Mouse (Mus musculus) ES-E14 (cell line): ENCODE data around the gene Polr3b. TPM values are rescaled to one million over a fixed set of nuclear protein-coding genes. Genes with fewer than 3 reads are reported as not detected.

Source experiments
- DNase-seq: peaks from one replicate; pipeline ENCODE4 v3.0.0-alpha.2; 2013; ENCODE audit warnings: low read depth, low spot score
- H3K27ac ChIP-seq: 2 replicates; pipeline ENCODE4 v1.5.1; 2012; ENCODE audit warnings: low read depth, mild to moderate bottlenecking, low read length, moderate library complexity, mixed read lengths; ENCODE audit not compliant: poor library complexity, insufficient read depth, severe bottlenecking
- H3K36me3 ChIP-seq: 2 replicates; pipeline ENCODE4 v1.6.1; 2012; ENCODE audit warnings: mild to moderate bottlenecking, low read length, moderate library complexity, mixed read lengths; ENCODE audit not compliant: control insufficient read depth, poor library complexity, insufficient read depth, severe bottlenecking
- H3K4me1 ChIP-seq, 2 experiments: fragments of 150-350 bp in 1 of 2; sonication (generic) in 1 of 2; 2 replicates each; pipeline ENCODE4 v1.6.1; 2012; ENCODE audit warnings: low read length in 2 of 2, mild to moderate bottlenecking in 1 of 2, mixed read lengths in 1 of 2; ENCODE audit not compliant: control insufficient read depth in 2 of 2, insufficient read depth in 2 of 2, poor library complexity in 1 of 2
- H3K4me3 ChIP-seq, 2 experiments: fragments of 150-350 bp in 1 of 2; sonication (generic) in 1 of 2; 2 replicates each; pipeline ENCODE4 v1.5.1; 2012; ENCODE audit warnings: low read length in 2 of 2, low read depth in 1 of 2, mild to moderate bottlenecking in 1 of 2, mixed read lengths in 1 of 2; ENCODE audit not compliant: insufficient read depth in 1 of 2, poor library complexity in 1 of 2, severe bottlenecking in 1 of 2
- H3K9ac ChIP-seq: 2 replicates; pipeline ENCODE4 v1.6.1; 2012; ENCODE audit warnings: low read depth, mild to moderate bottlenecking, low read length, mixed read lengths; ENCODE audit not compliant: poor library complexity, insufficient read depth, severe bottlenecking
- H3K9me3 ChIP-seq: fragments of 150-350 bp; sonication (generic); 2 replicates; pipeline ENCODE4 v1.6.1; 2012; ENCODE audit warnings: low read depth, mild to moderate bottlenecking, low read length; ENCODE audit not compliant: control insufficient read depth, insufficient read depth
- CHD2 ChIP-seq: IDR thresholded peaks from 2 replicates; pipeline ENCODE4 v1.6.1; 2014; ENCODE audit warnings: mild to moderate bottlenecking, low read depth, low read length, inconsistent platforms
- HCFC1 ChIP-seq: IDR thresholded peaks from 2 replicates; pipeline ENCODE4 v1.6.1; 2012; ENCODE audit warnings: low read length, inconsistent platforms, borderline replicate concordance; ENCODE audit not compliant: insufficient read depth
- MAFK ChIP-seq: IDR thresholded peaks from 2 replicates; pipeline ENCODE4 v1.6.1; 2014; ENCODE audit warnings: mild to moderate bottlenecking, low read depth, low read length, inconsistent platforms; ENCODE audit not compliant: insufficient read depth
- ZC3H11A ChIP-seq: IDR thresholded peaks from 2 replicates; pipeline ENCODE4 v1.6.1; 2012; ENCODE audit warnings: low read depth, mild to moderate bottlenecking, inconsistent platforms, low read length, borderline replicate concordance
- ZNF384 ChIP-seq: IDR thresholded peaks from 2 replicates; pipeline ENCODE4 v1.6.1; 2012; ENCODE audit warnings: low read depth, low read length, inconsistent platforms
- in situ Hi-C, 2 experiments: fragments of 600-800 bp; cut with MboI; formaldehyde crosslinking; loops; one replicate each; pipeline ENCODE4 v1.15.1; 2025; ENCODE audit warnings: low sequenced_read_pairs in 2 of 2, inconsistent platforms in 1 of 2; ENCODE audit not compliant: unreplicated experiment in 2 of 2
- total RNA-seq: library from RNA; depleted of rRNA; stranded (reverse); fragments of 300-350 nt; gene quantifications from 2 replicates; pipeline ENCODE4 v1.2.3, GENCODE M21; 2012

Polr3b gene
- total RNA-seq, 1 experiment: 29.2 TPM

DNA sequence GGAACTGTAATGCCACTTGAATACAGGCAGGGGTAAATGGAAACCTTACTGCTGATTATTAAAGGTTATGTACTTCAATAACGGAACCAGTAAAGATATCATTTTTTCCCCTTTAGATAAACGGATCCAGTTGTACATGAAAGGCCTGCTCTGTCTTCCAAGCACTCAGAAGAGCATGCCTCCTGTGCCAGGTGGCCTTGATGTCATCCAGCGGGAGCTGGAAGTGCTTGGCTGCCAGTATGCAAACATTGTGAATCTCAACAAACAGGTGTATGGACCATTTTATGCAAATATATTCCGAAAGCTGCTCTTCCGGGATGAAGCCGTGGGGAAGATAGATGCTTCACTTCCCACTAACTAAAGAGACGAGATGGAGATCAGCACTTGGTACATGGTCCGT, 8.7 kb upstream of the Polr3b start:
- Histone ChIP-seq H3K9me3 (no peaks in the 10 kb centered on the region), H3K4me1 (no peaks in the 10 kb centered on the region), H3K36me3 (no peaks in the 10 kb centered on the region), H3K4me3 (no peak overlapping the region), H3K27ac (no peak overlapping the region), H3K9ac (no peak overlapping the region)
- no peak for DNase-seq
- in situ Hi-C loops: no loop called here
- no peak for TF ChIP-seq HCFC1
- TF ChIP-seq MAFK: no peak
- no peak for TF ChIP-seq ZC3H11A

DNA sequence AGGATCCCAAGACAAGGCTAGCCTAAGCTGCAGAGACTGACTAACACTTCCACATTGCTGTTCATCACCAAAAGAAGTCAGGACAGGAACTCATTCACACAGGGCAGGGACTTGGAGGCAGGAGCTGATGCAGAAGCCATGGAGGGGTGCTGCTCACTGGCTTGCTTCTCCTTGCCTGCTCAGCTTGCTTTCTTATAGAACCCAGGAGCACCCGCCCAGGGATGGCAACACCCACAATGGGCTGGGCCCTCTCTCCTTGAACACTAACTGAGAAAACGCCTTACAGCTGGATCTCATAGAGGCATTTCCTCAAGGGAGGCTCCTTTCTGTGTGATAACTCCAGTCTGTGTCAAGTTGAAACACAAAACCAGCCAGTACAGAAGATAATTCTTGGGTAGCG, 7.0 kb upstream of the Polr3b start:
- Histone ChIP-seq H3K4me1 (no peaks in the 10 kb centered on the region), H3K9me3 (no peaks in the 10 kb centered on the region), H3K9ac (no peak overlapping the region; the same call in 1 of the 2 replicates), H3K27ac (no peak overlapping the region), H3K36me3 (no peaks in the 10 kb centered on the region), H3K4me3 (no peak overlapping the region)
- no peak for DNase-seq
- in situ Hi-C loops: no loop called here
- TF ChIP-seq ZNF384 (no peak), MAFK (no peak), HCFC1 (no peak), ZC3H11A (no peak), CHD2 (no peak)

DNA sequence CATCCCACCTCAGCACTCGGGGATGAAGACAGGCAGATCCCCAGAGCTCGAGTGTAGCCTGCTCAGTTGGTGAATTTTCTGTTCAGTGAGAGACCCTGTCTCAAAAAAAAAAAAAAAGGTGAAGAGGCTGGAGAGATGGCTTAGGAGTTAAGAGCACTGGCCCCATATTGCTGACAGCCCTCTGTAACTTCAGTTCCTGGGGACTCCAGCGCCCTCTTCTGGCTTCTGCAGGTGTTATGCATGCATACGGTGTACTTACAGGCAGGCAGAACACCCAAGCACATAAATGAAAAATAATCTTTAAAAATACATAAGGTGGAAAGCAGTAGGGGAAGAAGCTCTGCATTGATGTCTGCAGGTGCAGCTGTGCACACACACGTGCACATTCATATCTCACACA, 9.1 kb downstream of the Polr3b start:
- DNase-seq: peak; percentile 50
- peak; percentile 48; the same call in 1 of the 2 replicates for TF ChIP-seq ZC3H11A
- no peak for TF ChIP-seq CHD2
- no peak for TF ChIP-seq HCFC1
- TF ChIP-seq MAFK: no peak
- peak; percentile 61; the same call in 1 of the 2 replicates for TF ChIP-seq ZNF384
- Histone ChIP-seq H3K9me3 (no peaks in the 10 kb centered on the region), H3K9ac (no peak overlapping the region), H3K4me1 (no peaks in the 10 kb centered on the region), H3K4me3 (no peak overlapping the region), H3K27ac (no peak overlapping the region), H3K36me3 (peaks cover 15% of the 10 kb centered on the region)
- in situ Hi-C loops: no loop called here

DNA sequence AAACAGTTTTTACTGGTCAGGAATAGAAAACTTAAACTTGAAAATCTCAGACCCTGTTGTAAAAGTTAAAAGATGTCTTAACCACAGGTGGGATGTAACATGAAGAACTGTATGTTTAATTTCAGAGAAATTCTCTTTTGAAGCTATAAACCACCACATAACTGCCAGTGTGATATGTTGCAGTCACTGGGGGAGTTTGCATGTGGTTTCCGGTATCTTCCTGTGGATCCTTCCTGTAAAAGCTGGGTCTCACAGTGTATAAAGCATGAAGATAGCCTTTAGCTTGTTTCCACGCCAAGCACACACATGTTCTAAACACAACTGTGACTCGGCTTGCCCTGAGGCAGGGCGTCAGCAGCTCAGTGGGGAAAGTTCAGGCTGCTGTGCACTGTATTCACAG, 9.9 kb downstream of the Polr3b start:
- no peak for TF ChIP-seq HCFC1
- no peak for TF ChIP-seq CHD2
- TF ChIP-seq ZNF384: no peak
- TF ChIP-seq MAFK: no peak
- no peak for TF ChIP-seq ZC3H11A
- in situ Hi-C loops: no loop called here
- no peaks in the 10 kb centered on the region for H3K9me3 ChIP-seq
- no peak overlapping the region for H3K27ac ChIP-seq
- no peak overlapping the region for H3K4me3 ChIP-seq
- no peaks in the 10 kb centered on the region for H3K4me1 ChIP-seq
- H3K9ac ChIP-seq: no peak overlapping the region
- H3K36me3 ChIP-seq: peaks cover 19% of the 10 kb centered on the region
- no peak for DNase-seq

DNA sequence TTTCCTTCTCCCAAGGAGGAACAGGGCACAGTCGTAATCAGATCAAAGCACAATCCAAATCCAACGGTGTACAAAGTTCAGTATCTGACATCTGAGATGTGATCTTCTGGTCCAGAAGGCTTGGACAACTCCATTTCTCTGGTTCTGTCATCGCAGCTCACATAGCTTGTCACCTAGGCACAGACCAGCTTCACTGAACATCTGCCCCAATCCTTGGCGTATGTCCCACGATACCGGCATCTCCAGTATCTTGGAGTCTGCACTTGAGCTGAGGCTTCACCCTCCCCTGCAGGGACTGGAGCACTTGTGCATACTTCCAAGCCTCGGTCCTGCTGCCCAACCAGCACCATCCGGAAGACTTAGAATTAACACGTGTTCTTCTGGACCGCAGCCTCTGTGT, 14.6 kb downstream of the Polr3b start:
- TF ChIP-seq ZC3H11A (no peak), ZNF384 (no peak)
- Histone ChIP-seq H3K4me1 (peaks cover 3 to 4% of the 10 kb centered on the region in 2 experiments; a peak in 2 of 4 replicates), H3K27ac (no peak overlapping the region), H3K9me3 (no peaks in the 10 kb centered on the region), H3K36me3 (peaks cover 33% of the 10 kb centered on the region), H3K4me3 (no peak overlapping the region), H3K9ac (no peak overlapping the region)
- DNase-seq: no peak
- in situ Hi-C loops: no loop called here
